Mouse (Mus musculus) urinary bladder, postnatal 10 days (tissue): ENCODE results near the gene 4930595D18Rik.

ENCODE experiments used
- DNase-seq: peaks from one replicate; pipeline ENCODE4 v3.0.0; 2022; ENCODE audit warnings: low spot score

4930595D18Rik gene

GRCm38 (mm10) chr12:111184476-111184875 is at the start of gene 4930595D18Rik:
TSS of gene 4930595D18Rik (minus strand) at chr12:111184491.
- no peak for DNase-seq

DNA sequence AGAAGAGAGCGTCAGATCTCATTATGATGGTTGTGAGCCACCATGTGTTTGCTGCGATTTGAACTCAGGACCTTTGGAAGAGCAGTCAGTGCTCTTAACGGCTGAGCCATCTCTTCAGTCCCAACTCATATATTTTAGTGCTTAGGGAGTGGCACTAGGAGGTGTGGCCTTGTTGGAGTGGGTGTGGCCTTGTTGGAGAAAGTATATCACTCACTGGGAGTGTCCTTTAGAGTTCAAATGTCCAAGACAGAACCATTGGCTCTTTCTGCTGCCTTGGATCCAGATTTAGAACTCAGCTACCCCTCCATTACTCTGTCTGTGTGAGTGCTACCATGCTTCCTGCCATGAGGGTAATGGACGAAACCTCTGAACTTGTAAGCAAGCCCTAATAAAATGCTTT is 49.5 kb upstream of the 4930595D18Rik start:
- no peak for DNase-seq

- no peak for DNase-seq
These were observed 46.5 kb upstream of the 4930595D18Rik start for GRCm38 (mm10) chr12:111230793-111231192.

- no peak for DNase-seq
These were observed 44.2 kb upstream of the 4930595D18Rik start for GRCm38 (mm10) chr12:111228488-111228887.

DNA sequence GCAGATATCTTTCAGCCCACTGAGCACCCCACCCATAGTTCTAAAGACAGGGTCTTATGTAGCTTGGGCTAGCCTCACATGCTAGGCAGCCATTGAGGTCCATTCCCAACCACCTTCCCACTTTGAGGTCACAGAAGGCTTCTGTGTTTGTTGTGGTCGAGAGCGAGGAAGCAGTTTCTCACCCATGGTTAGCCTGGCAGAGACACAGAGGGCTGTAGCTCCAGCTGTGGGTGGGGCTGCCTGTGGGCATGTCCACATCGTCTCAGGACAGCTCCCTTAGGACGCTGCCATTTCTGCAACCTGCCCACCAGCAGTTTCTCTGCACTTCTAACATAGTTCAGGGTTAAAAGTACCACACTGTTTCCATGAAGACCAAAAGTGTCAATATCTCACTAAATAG is 43.1 kb upstream of the 4930595D18Rik start:
- no peak for DNase-seq

- no peak for DNase-seq
These were observed 41.0 kb upstream of the 4930595D18Rik start for GRCm38 (mm10) chr12:111225197-111225780.

DNA sequence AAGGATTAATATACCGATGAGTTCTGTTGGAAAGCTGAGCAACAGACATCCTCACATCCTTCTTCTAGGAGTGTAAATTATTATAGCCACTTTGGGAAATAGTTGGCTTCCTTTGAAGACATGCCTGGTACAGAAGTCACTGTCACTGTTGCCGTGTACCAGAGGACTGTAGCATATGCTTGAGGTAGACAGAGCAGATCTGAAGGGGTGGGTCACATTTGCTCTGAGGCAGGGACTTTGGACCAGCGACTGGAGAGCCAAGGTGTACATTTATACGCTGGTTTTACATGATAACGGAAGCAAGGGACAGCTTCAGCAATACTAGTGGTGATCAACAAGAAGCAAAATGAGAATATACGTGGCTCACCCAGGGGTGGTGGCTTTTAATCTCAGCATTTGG is 34.6 kb upstream of the 4930595D18Rik start:
- no peak for DNase-seq

- no peak for DNase-seq
These were observed 27.4 kb upstream of the 4930595D18Rik start for GRCm38 (mm10) chr12:111211729-111212128.

DNA sequence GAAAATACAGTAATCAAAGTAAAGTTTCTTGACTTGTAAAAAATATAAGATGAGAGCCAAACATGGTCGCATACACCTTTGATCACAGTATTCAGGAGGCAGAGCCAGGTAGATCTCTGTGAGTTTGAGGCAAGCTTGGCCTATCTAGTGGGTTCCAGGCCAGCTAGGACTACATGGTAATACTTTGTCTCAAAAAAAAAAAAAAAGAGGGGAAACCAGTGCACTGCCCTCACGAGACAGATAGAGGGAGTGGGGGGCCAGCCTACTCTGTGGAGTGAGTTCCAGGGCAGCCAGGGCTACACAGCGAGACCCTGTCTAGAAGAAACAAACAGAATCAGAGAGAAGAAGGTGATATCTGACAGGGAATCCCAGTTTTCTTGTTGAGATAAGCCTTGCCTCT is 23.4 kb upstream of the 4930595D18Rik start:
- DNase-seq, result no peak

- DNase-seq, result no peak
These were observed 19.7 kb upstream of the 4930595D18Rik start for GRCm38 (mm10) chr12:111203945-111204344.

GRCm38 (mm10) chr12:111203076-111203475 is 18.8 kb upstream of the 4930595D18Rik start:
- no peak for DNase-seq

- no peak for DNase-seq
These were observed 12.3 kb upstream of the 4930595D18Rik start for GRCm38 (mm10) chr12:111196548-111196947.

DNA sequence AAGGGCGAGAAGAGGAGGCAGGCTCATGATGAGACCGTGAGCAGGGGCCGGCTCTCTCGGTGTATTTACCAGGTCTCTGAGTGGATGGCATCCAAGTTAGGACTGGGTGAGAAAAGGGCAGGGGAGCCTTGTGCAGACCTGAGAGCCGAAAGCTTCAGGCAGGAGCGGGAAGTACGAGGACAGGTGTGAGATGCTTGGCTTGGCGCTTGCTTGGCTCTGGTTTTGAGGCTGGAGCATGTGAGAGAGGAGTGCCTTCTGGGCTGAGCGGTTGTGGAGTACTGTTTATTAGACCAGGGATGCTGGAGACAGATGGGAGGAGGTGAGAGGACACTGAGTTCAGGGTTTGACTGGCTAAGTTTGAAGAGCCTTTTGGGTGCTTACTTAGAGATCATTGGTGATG is 9.0 kb upstream of the 4930595D18Rik start:
- DNase-seq, result no peak

DNA sequence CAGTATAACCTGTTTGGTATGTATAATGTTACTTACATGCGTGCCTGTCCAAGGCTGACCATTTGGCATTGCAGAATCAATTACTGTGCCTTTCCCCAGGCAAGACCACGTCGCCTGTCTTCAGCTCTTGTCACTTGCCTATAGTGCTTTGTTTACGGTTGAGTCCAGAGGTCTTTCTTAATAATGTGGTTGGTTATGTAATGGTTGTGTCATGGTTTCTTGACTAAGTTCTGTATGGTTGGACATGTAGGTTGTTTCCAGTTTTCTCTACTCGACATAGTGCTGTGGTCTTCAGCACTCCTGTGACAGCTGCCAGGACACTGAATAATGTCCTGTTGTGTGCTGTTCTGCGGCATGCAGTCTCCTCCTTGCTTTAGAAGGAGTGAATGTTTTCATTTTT is 8.5 kb upstream of the 4930595D18Rik start:
- no peak for DNase-seq

DNA sequence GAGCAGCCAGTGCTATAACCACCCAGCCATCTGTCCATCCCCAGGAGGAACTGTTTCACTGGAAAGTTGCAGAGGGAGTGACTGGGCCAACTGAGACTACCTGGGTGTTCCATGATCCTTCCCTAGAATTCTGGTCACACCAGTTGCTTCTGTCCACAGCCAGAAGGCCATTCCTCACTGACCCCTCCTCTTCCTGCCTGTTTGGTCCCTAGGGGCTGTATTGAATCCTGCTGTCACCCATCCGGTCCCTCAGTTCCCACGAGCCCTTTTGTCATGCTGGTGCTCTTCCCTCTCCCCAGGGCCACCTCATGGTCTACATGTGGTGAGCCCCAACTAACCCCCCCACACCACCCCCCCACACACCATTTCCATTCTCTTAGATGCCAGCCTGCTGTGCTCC is 6.6 kb upstream of the 4930595D18Rik start:
- no peak for DNase-seq

DNA sequence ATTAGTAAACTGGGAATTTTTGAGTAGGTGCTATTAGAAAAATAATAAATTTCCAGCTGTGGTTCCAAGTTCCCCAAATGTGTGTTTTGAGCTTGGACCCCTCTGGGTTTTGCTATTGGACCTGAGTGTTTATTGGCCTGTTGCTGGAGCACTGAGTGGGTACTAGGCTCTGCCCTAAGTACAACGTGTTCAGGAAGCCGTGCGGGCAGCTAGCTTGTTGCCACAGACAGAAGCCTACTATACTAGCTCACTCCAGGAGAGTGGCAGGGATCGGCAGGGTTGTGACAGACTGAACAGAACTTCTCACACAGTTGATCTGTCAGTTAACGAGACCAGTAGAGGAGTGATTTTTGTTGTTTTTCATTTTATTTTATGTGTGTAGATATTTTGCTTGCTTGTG is 6.1 kb upstream of the 4930595D18Rik start:
- no peak for DNase-seq

- no peak for DNase-seq
These were observed 4.0 kb upstream of the 4930595D18Rik start for GRCm38 (mm10) chr12:111188295-111188694.

GRCm38 (mm10) chr12:111186986-111187385 is 2.7 kb upstream of the 4930595D18Rik start:
- DNase-seq, result no peak

DNA sequence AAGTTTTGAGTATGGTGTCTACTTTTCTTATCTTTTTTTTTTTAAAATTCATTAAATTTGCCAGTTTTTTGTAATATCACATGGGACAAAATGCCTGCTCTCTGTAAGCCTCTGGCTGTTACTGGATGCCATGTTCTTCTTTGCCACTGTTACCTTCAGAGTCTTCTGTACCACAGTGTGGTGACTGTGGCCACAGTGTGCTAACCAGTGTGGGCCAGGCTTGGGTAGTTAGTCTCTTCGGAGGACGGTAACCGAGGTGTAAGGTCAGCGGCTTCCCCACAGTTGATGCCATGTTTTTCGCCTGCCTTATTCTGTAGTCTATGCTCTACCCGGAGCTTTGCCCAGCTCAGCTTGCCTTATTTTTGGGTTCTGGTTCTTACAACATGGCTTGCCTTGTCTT is 1.9 kb downstream of the 4930595D18Rik start:
- no peak for DNase-seq

- no peak for DNase-seq
These were observed 2.4 kb downstream of the 4930595D18Rik start for GRCm38 (mm10) chr12:111181848-111182247.

DNA sequence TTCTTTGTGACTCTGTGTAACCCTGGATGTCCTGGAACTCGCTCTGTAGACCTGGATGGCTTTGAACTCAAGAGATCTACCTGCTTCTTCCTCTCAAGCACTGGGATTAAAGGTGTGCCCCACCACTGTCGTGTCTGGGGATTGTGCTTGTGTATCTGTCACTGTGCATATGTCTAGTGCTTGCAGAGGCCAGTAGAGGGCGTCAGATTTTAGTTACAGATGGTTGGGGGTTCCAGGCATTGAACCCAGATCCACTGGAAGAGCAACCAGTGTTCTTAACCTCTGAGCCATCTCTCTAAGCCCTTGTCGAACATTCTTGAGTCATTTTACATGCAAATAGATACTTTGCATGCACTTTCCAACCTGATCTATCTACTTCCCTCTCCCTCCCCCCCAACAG is 5.5 kb downstream of the 4930595D18Rik start:
- no peak for DNase-seq

GRCm38 (mm10) chr12:111168891-111169290 is 15.4 kb downstream of the 4930595D18Rik start:
- no peak for DNase-seq

- no peak for DNase-seq
These were observed 17.5 kb downstream of the 4930595D18Rik start for GRCm38 (mm10) chr12:111166681-111167289.
